Mouse (Mus musculus) adrenal gland, adult (tissue): ENCODE measurements around the gene Nbeal2.

Source experiments
- DNase-seq, 2 experiments: peaks; one replicate each; pipeline ENCODE4 v3.0.0; 2022 to 2023; ENCODE audit warnings: low spot score in 1 of 2; ENCODE audit not compliant: inconsistent age in 2 of 2

Nbeal2 gene

DNA sequence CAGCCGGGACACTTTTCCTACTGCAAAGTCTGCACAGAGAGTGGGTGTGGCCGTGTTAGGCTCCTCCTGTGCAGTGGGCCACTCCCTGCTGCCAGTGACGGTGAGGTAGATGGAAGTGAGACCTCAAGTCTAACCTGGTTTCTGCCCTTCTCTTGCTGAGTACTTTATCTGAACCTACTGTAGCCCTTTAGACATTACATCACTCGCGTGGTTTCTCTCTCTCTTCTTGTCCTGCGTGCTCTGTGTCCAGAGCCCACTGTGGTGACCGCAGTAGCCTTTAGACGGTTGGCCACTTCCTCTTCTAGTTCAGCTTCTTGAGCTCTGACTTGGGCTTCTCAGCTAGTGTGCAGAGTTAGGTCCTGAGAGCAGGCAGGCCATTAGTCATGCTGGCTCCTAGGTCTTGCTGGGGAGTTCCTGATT, 22.5 kb upstream of the Nbeal2 start:
- peak in 1 of 2 experiments; percentile 46 for DNase-seq

DNA sequence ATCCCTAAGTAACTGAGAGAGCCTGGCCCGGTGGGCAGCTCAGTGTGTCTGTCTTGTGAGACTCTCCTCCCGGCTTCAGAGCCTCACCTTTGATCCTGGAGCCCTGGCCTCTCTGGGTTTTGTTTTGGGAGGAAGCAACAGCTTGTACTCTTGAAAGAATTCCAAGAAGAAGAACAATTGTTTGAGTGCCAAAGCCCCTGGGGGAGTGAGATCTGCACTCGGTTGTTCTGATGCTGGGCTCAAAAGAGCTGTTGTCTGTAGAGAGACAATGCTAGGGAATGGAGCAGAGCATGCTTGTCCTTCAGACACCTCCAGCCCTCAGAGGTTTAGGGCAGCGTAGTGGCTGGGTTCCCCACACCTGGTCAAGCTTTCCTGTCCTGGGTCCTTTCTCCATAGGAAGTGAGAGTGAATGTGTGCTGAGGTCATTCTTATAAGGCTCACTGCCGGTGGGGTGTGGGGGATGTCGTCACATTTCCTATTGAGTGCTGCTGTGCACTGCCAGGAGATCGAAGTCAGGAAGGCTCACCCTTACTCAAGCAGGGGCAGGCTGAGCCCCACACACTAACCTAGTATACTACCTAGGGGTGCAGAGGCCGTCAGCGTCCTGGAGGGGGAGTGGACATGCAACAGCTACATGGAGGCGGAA, 19.3 kb upstream of the Nbeal2 start:
- no peak for DNase-seq

DNA sequence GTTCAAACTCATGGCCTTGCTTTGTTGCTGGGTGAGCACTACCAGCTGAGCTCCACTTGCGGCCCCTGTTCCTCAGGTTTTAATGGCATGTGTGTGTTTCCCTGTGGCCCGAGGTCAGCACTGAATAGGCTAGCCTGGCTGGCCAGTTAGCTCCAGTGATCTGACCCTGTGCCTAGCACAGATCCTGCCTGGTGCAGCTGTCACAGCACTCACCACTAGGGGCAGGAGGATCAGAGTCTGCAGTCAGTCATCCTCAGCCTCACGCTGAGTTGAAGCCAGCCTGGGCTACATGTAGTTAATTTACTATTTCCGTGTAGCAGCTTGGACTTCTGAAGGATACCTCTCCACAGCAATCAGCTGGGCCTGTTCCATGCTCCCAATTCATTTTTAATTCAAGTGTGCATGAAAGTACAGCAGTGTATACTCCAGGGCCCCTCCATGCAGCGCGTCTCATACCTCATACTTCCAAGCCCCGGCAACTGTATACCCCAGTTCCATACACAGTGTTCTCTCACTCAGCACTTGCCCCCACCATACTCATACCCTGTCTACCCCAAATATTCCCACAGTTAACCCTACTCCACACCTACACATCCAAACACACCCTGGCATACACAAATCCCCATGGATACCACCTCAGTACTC, 18.6 kb upstream of the Nbeal2 start:
- DNase-seq = peak in 1 of 2 experiments; percentile 72

DNA sequence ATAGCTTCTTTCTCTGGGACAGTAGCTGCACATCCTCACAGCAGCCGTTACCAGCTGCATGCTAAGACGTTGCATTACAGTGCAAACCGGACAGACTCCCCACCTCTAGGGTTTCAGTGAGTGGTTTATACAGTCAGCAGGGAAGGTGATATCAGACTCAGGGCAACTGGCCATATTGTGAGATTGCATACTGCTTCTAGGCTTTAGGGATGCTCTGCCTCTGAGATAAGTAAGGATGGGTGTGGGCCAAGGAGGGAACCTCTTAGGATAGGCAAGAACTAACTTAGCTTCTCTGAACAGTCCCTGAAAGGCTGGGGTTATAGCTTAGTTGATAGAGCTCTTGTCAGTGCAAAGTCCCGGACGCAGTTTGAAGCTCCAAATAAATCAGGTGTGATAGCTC, 15.8 kb upstream of the Nbeal2 start:
- DNase-seq = no peak

DNA sequence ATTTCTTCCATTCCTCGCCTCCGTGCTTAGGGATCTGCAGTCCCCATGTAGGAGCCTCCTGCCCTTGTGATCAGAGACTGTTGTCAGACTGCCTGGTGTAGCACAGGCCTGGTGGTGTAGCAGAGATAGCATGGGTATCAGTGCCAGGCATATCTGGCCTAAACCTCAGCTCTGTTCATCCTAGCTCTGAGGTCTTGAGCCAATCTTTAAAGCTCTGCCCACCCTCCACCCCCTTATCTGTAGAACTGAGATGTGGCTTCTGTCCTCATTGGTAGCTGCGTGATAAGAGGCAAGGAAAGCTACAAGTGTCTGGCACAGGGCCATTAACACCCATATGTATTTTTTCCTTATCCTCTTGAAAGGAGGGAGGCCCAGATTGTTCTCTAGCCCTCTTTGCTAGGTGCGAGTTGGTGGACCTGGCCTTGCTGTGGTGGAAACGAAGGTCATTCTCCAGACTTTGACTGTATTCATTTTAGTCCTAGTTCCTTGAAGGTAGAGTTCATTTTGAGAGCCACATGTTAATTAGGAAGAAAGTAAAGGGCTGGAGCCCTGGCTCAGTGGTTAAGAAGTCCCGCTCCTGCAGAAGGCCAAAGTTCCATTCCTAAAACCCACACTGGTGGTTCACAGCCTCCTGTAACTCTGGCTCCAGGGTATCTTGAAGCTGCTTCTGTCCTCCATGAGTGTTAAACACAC, 14.8 kb upstream of the Nbeal2 start:
- DNase-seq = no peak

DNA sequence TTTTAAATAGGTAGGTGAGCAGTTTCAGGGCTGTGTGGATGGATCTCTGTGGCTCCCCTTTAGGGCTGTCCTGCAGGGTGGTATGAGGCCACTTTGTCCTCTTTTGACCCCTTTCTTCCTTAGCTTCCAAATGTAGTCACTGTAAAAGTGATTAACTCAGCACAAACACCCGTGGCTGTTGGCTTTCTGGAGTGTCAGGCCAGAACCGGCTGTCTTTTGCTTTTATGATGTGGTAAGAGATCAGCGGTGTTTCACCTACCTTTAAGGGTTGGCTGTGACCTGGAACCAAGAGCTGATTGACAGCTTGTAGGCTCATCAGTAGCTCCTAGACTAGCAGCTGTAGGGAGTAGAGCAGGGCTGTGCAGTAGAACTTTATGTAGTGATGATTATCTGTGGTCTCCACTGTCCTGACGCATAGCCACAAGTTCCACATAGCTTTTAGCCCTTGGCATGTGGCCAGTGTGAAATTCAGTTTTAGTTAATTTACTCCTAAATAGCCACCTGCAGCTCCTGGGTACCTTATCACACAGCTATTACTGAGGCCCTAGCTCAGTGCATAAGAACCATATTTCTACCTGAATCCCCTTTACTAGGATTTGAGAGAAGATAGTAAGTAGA, 13.4 kb upstream of the Nbeal2 start:
- peak in 1 of 2 experiments; percentile 44 for DNase-seq

DNA sequence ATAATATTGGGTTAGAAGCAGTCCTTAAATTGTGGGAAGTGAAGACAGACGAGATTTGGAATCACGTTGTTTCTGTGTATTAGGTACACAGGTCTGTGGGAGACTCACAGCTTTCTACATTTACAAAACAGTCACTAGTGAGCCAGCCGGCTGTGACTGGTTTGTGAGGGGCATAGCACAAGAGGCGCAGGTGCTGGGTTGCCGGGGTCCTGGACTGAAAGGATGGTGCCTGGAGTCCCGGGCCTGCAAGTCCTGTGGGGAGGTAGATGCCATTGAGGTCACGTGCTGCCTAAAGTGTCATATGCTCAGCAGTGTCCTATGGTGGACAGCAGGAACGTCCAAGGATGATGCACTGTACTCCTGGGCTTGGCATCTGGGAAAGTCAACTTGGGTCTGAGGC, 12.4 kb upstream of the Nbeal2 start:
- DNase-seq = no peak

DNA sequence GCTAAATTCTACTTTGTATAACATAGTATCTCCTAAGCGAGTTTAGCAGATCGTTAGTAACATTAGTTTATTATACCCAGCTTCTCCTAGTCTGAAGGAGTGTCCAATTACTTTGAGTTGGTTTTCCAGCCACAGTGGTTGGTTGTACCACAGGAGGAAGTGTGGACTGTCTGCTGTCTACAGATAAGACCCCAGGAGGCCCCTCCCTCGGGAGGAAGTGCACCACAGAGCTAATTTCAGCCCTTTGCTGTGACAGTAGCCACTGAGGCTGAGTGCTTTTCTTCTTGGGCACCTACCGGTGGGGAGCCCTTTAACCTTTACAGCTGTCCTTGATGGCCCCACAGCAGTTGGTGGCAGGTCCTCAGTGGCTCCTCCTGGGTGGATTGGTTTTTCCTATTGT, 12.0 kb upstream of the Nbeal2 start:
- DNase-seq = peak in 1 of 2 experiments; percentile 50

DNA sequence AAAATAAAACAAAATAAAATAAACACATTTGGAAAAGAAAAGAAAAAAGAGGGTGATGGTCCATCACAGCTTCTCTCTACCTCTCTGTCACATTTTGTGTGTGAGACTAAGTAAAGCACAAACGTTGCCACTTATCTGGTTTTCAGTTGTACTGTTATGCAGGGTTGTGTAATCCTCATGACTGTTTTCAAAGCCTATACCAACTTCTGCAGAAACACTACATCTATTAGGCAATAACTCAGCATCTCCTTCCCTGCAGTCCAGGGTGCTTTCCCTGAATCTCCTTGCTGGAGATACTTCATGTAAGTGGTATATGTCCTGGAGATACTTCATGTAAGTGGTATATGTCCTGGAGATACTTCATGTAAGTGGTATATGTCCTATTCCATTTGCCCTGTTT, 8.9 kb upstream of the Nbeal2 start:
- DNase-seq = no peak

DNA sequence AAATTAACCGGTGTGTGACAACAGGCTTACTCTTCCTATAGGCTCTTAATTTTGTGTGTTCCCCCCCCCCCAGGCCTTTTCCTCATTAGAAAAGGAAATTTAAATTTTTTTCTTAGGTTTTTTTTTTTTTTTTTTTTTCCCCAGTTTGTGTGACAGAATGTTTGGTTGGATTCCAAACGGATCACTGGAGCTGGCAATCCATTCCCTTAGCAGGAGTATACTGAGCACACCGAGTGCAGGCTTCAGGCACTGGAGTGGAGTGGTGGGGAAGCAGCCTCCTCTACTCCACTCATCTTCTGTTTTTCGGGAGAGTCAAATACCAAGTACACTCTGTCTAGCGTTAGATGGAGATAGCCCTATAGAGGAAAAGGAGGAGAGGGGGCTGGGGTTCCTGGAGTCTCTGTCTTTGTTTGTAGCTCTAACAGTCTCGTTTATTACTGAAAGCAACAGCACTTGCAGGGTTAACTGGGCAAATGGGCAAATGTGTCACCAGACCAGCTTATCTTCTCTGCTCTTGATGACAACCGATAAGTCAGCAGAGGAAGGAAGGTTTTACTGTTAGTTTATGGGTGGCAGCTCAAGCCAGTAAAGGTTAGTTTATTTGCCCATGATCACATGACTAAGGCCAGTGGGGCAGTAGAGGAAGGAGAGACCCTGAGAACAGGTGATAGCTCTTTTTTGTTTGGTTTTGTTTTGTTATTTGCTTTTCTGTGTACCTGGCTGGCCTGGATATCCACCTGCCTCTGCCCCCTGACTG, 7.1 kb upstream of the Nbeal2 start:
- no peak for DNase-seq

DNA sequence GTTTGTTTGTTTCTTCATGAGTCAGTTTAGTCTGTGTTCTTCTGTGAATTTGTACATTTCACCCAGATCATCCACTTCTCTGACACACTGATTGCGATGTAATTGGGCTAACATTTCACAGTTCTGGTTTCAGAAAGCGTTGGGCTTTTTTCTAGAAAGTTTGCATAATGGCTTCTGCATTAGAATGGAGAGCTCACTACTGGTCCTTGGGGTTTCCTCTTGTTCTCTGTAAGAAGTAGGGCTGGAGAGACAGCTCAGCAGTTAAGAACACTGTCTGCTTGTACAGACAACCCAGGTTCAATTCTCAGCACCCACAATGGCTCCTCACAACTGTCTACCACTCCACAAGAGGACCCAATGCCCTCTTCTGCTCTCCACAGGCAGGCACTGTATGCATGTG, 6.2 kb upstream of the Nbeal2 start:
- DNase-seq = no peak

DNA sequence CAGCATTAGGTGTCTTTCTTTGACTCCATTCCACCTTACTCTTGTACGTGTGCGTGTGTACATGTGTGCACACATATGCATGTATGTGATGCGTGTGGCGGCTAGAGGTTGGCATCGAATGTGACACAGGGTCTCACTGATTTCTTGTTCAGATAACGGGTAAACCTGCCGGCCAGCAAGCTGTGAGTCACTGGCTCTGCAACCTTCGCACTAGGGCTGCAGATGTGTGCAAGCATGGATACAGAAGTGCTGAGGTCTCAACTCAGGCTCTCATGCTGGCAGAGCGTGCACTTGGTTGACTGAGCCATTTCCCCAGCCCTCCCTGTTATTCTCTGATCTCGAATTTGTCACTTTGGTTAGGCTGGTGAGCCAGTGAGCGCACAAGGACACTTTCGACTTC, 5.6 kb upstream of the Nbeal2 start:
- peak in 1 of 2 experiments; percentile 62 for DNase-seq

DNA sequence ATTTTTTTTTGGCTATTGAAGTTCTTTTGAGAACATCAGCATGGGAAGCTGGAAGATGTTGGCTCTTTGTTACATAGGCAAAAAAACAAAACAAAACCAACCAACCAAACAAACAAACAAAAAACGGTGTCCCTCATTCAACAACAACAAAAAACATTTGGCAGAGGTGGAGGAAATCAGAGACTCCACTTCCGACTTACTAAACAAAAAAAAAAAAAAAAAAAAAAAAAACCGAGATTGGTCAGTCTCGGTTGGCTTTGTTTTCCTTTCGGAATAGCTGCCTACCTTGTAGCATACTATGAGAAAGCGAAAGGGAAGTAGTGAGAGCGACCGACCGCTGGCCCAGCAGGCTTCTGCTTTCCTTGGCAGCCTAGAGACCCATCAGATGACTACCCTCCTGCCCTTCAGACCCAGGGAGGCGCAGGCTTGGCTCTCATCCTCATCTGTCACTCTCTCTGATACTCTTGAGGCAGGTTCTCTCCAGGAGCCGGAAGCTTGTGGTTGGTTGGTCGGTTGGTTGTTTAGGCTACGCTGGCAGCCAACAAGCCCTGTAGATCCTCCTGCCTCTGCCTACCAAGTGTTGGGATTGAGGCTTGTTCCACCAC, 3.6 kb upstream of the Nbeal2 start:
- peak; percentile 45 to 72 for DNase-seq

DNA sequence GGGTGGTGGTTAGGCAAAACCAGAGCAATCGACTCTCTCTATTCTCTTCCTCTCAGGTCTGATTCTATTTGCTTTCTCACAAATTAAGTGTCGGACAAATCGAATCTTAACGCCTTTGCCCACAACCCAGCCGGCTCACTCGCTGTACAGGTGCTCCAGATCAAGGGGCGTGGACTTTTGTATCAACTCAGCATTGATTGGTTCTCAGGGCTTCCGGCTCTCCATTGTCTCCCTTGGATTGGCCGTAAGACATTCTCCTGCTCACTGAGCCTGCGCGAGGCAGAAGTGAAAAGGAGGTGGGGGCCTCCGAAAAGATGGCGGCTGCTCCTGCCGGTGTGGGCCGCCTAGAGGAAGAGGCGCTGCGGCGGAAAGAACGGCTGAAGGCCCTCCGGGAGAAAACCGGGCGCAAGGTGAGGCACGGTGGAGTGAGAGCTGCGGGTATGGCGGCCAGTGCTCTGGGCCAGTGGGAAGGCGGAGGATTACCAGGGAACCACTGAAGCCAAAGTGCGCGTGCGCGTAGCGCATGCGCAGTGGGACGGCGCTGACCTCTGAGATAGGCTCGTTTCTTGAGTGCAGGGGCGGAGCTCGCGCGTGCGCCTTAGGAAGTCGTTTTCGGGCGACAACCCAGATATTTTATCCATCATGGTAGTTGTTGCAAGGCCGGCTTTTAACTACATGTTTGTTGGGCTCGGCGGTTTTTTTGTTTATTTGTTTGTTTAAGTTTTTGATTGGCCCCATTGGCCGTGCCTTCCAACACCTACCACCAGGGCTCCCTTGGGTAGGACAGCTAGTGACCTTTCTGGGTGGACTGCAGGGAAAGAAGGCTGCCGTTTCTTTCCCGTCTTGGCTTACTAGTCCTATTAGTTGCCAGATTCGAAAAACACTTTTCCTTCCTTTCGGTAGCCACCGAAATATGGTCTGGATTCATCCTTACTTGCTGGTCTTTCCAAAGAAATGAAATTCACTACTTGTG, 2.6 kb upstream of the Nbeal2 start, which contains the start of gene Ccdc12:
TSS of gene Ccdc12 (plus strand) at position 255 of the 973 bp plus-strand sequence.
- peak; percentile 97 to 99 for DNase-seq

DNA sequence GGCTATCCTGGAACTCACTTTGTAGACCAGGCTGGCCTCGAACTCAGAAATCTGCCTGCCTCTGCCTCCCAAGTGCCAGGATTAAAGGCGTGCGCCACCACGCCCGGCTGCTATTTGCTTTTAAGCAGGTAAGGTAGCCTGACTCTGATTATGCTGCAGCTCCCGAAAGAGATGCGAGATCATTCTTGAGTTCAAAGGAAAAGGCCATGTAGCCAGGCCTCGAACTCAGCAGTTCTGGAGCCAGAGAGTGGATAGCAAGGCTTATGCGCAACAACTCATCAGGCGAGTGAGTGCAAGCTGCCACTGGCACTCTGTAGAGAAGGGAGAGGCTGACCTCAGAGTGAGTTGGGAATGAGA, 1.7 kb upstream of the Nbeal2 start:
- peak in 1 of 2 experiments; percentile 62 for DNase-seq

DNA sequence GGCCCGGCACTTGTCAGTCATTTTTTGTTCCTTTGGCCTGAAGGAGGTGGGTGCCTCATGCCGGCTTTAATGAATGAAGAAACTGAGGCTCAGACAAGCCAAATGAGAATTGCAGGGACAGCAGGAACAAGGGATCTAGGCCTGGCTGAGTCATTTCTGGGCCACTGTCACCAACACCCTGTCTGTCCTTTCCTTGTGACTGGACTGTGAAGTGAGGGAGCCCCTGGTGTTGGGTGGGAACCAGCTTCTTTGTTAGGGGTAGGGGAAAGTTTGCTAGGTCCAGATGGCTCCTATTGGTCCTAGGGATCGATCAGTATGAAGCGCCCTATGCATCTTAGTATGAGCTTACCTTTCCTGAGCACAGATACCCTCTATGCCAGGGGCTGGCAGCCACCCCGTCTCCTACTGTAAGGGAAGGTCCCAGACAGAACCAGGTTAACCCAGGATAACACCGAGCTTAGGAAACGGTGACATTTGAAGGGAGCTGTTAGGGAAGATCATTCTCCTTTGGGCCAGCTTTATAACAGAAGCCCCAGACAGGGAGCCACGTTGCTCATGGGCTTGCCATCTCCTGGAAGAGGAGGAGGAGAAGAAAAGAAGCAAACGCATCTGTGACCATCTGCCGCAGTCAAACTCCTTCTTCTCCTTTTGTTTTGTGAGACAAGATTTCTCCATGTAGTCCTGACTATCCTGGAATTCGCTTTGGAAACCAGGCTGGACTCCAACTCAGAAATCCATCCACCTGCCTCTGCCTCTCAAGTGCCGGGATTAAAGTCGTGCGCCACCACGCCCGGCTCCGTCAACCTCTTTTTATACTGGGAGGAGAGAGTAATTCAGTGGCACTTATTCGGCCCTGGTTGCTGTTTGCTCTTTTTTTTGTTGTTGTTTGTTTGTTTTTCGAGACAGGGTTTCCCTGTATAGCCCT, 1.0 kb upstream of the Nbeal2 start:
- DNase-seq = peak in 1 of 2 experiments; percentile 49

DNA sequence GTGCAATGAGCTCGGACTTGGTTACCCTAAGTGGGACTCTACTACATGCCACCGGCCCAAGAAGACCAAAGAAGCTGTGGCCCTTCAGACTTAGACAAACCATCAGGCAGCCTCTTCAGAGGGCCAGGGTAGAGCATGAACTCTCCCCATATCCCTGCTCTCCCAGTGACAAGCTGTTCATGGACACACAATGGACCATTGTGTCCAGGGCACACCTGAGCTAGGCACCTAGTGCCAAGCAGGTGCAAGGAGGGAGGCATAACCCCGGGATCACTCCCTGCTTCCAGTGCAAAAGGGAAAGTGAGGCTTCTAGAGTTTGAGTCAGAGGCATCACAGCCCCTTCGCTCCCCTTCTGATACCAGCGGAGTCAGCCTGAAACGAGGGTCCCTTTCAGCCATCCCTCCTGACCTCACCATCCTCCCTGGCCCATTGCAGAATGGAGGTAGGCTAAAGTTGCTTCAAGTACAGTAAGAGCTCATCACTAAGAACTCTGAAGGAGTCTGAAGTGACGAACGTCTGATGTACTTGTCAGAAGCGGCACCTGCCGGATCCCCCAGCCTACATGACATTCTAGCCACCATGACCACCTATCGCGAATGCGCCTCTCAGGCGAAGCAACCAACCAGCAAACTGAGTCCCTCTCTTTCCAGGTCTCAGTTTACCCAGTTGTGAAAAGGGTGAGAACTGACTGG, 852 bp downstream of the Nbeal2 start:
- DNase-seq = no peak
